Mouse (Mus musculus): ENCODE results near the gene Hps4. TPM values are rescaled to one million over a fixed set of nuclear protein-coding genes. Genes with fewer than 3 reads are reported as not detected.
A peak's percentile ranks its signal among the peaks of the same experiment; 100 is the strongest.

Gene Hps4
- polyA plus RNA-seq, 1 experiment from 2014 or later = 35.9 TPM

GRCm38 (mm10) chr5:112378716-112379115 is 35.8 kb downstream of the Hps4 start:
- no peak overlapping the region for H3K27ac ChIP-seq (replicated peaks)
- DNase-seq (ENCODE audit: low spot score) = no peak
- peaks cover 61% of the 10 kb centered on the region for H3K36me3 ChIP-seq
- peaks cover 24% of the 10 kb centered on the region for H3K4me1 ChIP-seq
- H3K27me3 ChIP-seq (ENCODE audit: low read depth, poor library complexity, severe bottlenecking) = no peaks in the 10 kb centered on the region
- no peak overlapping the region for H3K4me3 ChIP-seq
- H3K9me3 ChIP-seq (replicated peaks) = no peaks in the 10 kb centered on the region
- WGBS = 80% methylated on average over 6 of the region's 6 CpGs

GRCm38 (mm10) chr5:112381154-112381553 is 38.3 kb downstream of the Hps4 start:
- Histone ChIP-seq H3K27ac (replicated peaks) (peak overlapping the region; percentile 46; the same call in 1 of the 2 replicates), H3K9me3 (replicated peaks) (no peaks in the 10 kb centered on the region), H3K27me3 (ENCODE audit: low read depth, poor library complexity, severe bottlenecking) (no peaks in the 10 kb centered on the region), H3K4me1 (peaks cover 17% of the 10 kb centered on the region), H3K36me3 (peaks cover 56% of the 10 kb centered on the region), H3K4me3 (no peak overlapping the region)
- WGBS = 89% methylated on average over 11 of the region's 11 CpGs
- DNase-seq (ENCODE audit: low spot score) = no peak

GRCm38 (mm10) chr5:112382042-112382441 is 39.2 kb downstream of the Hps4 start:
- H3K36me3 ChIP-seq = peaks cover 60% of the 10 kb centered on the region
- no peak overlapping the region for H3K4me3 ChIP-seq
- 70% methylated on average over 9 of the region's 9 CpGs for WGBS
- H3K27me3 ChIP-seq (ENCODE audit: low read depth, poor library complexity, severe bottlenecking) = no peaks in the 10 kb centered on the region
- peaks cover 14% of the 10 kb centered on the region for H3K4me1 ChIP-seq
- no peaks in the 10 kb centered on the region for H3K9me3 ChIP-seq (replicated peaks)
- H3K27ac ChIP-seq (replicated peaks) = peak overlapping the region; percentile 46; the same call in 1 of the 2 replicates
- no peak for DNase-seq (ENCODE audit: low spot score)

GRCm38 (mm10) chr5:112382641-112383330 is 39.9 kb downstream of the Hps4 start:
- no peaks in the 10 kb centered on the region for H3K27me3 ChIP-seq (ENCODE audit: low read depth, poor library complexity, severe bottlenecking)
- no peak overlapping the region for H3K4me3 ChIP-seq
- no peaks in the 10 kb centered on the region for H3K9me3 ChIP-seq (replicated peaks)
- DNase-seq (ENCODE audit: low spot score) = no peak
- WGBS = 80% methylated on average over 17 of the region's 17 CpGs
- H3K36me3 ChIP-seq = peaks cover 61% of the 10 kb centered on the region
- 0 out of 2 replicates have a peak overlapping the region, but pooled peaks have one; percentile 46 for H3K27ac ChIP-seq (replicated peaks)
- peaks cover 14% of the 10 kb centered on the region for H3K4me1 ChIP-seq

GRCm38 (mm10) chr5:112384805-112385472 is 42.1 kb downstream of the Hps4 start:
- peaks cover 27% of the 10 kb centered on the region for H3K4me1 ChIP-seq
- no peak for DNase-seq (ENCODE audit: low spot score)
- H3K27ac ChIP-seq (replicated peaks) = no peak overlapping the region
- 94% methylated on average over 13 of the region's 13 CpGs for WGBS
- H3K4me3 ChIP-seq = no peak overlapping the region
- no peaks in the 10 kb centered on the region for H3K27me3 ChIP-seq (ENCODE audit: low read depth, poor library complexity, severe bottlenecking)
- peaks cover 58% of the 10 kb centered on the region for H3K36me3 ChIP-seq
- H3K9me3 ChIP-seq (replicated peaks) = no peaks in the 10 kb centered on the region

- Histone ChIP-seq H3K4me3 (no peak overlapping the region), H3K36me3 (peaks cover 63% of the 10 kb centered on the region), H3K9me3 (replicated peaks) (no peaks in the 10 kb centered on the region), H3K4me1 (peaks cover 31% of the 10 kb centered on the region), H3K27me3 (ENCODE audit: low read depth, poor library complexity, severe bottlenecking) (peaks cover 2% of the 10 kb centered on the region), H3K27ac (replicated peaks) (no peak overlapping the region)
- WGBS = 82% methylated on average over 2 of the region's 2 CpGs
- DNase-seq (ENCODE audit: low spot score) = no peak
Observed at GRCm38 (mm10) chr5:112385973-112386372, 43.1 kb downstream of the Hps4 start.

GRCm38 (mm10) chr5:112389352-112389751 is 46.5 kb downstream of the Hps4 start:
- H3K4me1 ChIP-seq = peaks cover 50% of the 10 kb centered on the region
- no peak for DNase-seq (ENCODE audit: low spot score)
- H3K4me3 ChIP-seq = no peak overlapping the region
- H3K9me3 ChIP-seq (replicated peaks) = no peaks in the 10 kb centered on the region
- 81% methylated on average over 9 of the region's 9 CpGs for WGBS
- H3K36me3 ChIP-seq = peaks cover 76% of the 10 kb centered on the region
- peaks cover 36% of the 10 kb centered on the region for H3K27me3 ChIP-seq (ENCODE audit: low read depth, poor library complexity, severe bottlenecking)
- peak overlapping the region; percentile 38; the same call in 1 of the 2 replicates for H3K27ac ChIP-seq (replicated peaks)

GRCm38 (mm10) chr5:112391002-112391401 is 48.1 kb downstream of the Hps4 start:
- H3K27me3 ChIP-seq (ENCODE audit: low read depth, poor library complexity, severe bottlenecking) = peaks cover 42% of the 10 kb centered on the region
- no peak overlapping the region for H3K4me3 ChIP-seq
- peaks cover 64% of the 10 kb centered on the region for H3K4me1 ChIP-seq
- peaks cover 60% of the 10 kb centered on the region for H3K36me3 ChIP-seq
- 61% methylated on average over 16 of the region's 16 CpGs for WGBS
- no peak for DNase-seq (ENCODE audit: low spot score)
- no peaks in the 10 kb centered on the region for H3K9me3 ChIP-seq (replicated peaks)
- H3K27ac ChIP-seq (replicated peaks) = no peak overlapping the region

GRCm38 (mm10) chr5:112391676-112392323 is 48.9 kb downstream of the Hps4 start:
- Histone ChIP-seq H3K27me3 (ENCODE audit: low read depth, poor library complexity, severe bottlenecking) (peaks cover 43% of the 10 kb centered on the region), H3K27ac (replicated peaks) (no peak overlapping the region), H3K4me1 (peaks cover 67% of the 10 kb centered on the region), H3K4me3 (no peak overlapping the region), H3K36me3 (peaks cover 52% of the 10 kb centered on the region), H3K9me3 (replicated peaks) (no peaks in the 10 kb centered on the region)
- DNase-seq (ENCODE audit: low spot score) = no peak
- 73% methylated on average over 27 of the region's 27 CpGs for WGBS

GRCm38 (mm10) chr5:112393741-112394414 is 51.0 kb downstream of the Hps4 start:
- Histone ChIP-seq H3K36me3 (peaks cover 34% of the 10 kb centered on the region), H3K4me1 (peaks cover 63% of the 10 kb centered on the region), H3K27ac (replicated peaks) (peak overlapping the region; percentile 93), H3K4me3 (peak overlapping the region; percentile 76), H3K27me3 (ENCODE audit: low read depth, poor library complexity, severe bottlenecking) (peaks cover 43% of the 10 kb centered on the region), H3K9me3 (replicated peaks) (no peaks in the 10 kb centered on the region)
- no peak for DNase-seq (ENCODE audit: low spot score)
- WGBS = 6% methylated on average over 18 of the region's 18 CpGs

- Histone ChIP-seq H3K27ac (replicated peaks) (peak overlapping the region; percentile 93), H3K4me3 (peak overlapping the region; percentile 76)
Observed at GRCm38 (mm10) chr5:112394415-112394763, 51.5 kb downstream of the Hps4 start.

GRCm38 (mm10) chr5:112394779-112395443 is 52.0 kb downstream of the Hps4 start, which contains the start of gene Asphd2:
Asphd2 (minus strand) TSS chr5:112394866.
- peaks cover 24% of the 10 kb centered on the region for H3K36me3 ChIP-seq

More at GRCm38 (mm10) chr5:112394415-112394763, 51.5 kb downstream of the Hps4 start:
- Histone ChIP-seq H3K36me3 (peaks cover 29% of the 10 kb centered on the region), H3K27me3 (ENCODE audit: low read depth, poor library complexity, severe bottlenecking) (peaks cover 43% of the 10 kb centered on the region), H3K9me3 (replicated peaks) (no peaks in the 10 kb centered on the region), H3K4me1 (peaks cover 61% of the 10 kb centered on the region)
- no peak for DNase-seq (ENCODE audit: low spot score)
- WGBS = under 1% methylated on average over 27 of the region's 28 CpGs

More at GRCm38 (mm10) chr5:112394779-112395443, 52.0 kb downstream of the Hps4 start, which contains the start of gene Asphd2:
- Histone ChIP-seq H3K27ac (replicated peaks) (peak within 1 kb of the TSS; percentile 93), H3K27me3 (ENCODE audit: low read depth, poor library complexity, severe bottlenecking) (peaks cover 43% of the 10 kb centered on the region), H3K4me3 (peak within 1 kb of the TSS; percentile 76), H3K4me1 (peaks cover 57% of the 10 kb centered on the region), H3K9me3 (replicated peaks) (no peaks in the 10 kb centered on the region)
- 1% methylated on average over 63 of the region's 67 CpGs for WGBS
- peak; percentile 91 for DNase-seq (ENCODE audit: low spot score)
